9 mouse cellular contexts compared by ENCODE assay signal in the genomic region with DNA sequence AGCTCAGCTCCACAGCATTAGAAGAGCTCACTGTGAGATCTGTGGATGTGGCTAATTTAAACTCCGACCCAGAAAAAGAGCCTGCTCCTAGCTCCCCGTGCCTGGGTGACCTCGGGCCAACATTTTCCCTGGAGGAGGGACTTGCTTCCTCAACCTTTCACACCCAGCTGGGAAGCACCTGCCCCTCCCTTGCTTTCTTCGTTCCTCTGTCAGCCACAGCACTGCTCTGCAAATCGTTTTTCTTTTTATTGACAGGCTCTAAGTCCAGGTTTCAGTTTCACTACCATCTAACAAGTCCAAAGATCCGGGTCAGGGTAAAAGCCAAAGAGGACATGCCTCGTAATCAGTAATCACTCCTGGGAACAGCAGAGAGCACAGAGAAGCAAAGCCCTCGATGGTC.
DNase-seq lines count a peak whose midpoint lies in the region; ATAC-seq and TF ChIP-seq lines count a peak whose summit lies in the region.
"Had no signal": no experiment of that assay in that cellular context is flagged by ENCODE, and none has a peak within 500 bp of the region (broad histone marks: within the 10 kb centered on the region; RNA-seq: fewer than 3 reads in every experiment).

No protein-coding gene starts in this region.

- peak overlapping the region; percentile 22; the same call in 1 of the 2 replicates for H3K4me2 ChIP-seq in lung, postnatal 0 days (replicated peaks; ENCODE audit: low read depth, low read length)
- peak overlapping the region; percentile 69 for H3K4me2 ChIP-seq in heart, embryonic 12.5 days
- peak overlapping the region; percentile 39 for H3K4me2 ChIP-seq in stomach, embryonic 15.5 days

- no peak for TF ChIP-seq CTCF in lung, postnatal 0 days (IDR thresholded peaks at IDR 0.05)

- no peak overlapping the region for H3K4me3 ChIP-seq in lung, postnatal 0 days (ENCODE audit: low read depth, low read length)
- H3K4me3 ChIP-seq in heart, embryonic 12.5 days = peak overlapping the region; percentile 45
- 0 out of 2 replicates have a peak overlapping the region, but pooled peaks have one; percentile 9 for H3K4me3 ChIP-seq in stomach, embryonic 15.5 days (replicated peaks)

- no peaks in the 10 kb centered on the region for H3K36me3 ChIP-seq in lung, postnatal 0 days (ENCODE audit: insufficient read depth, low read length)
- H3K36me3 ChIP-seq in heart, embryonic 12.5 days = no peaks in the 10 kb centered on the region
- no peaks in the 10 kb centered on the region for H3K36me3 ChIP-seq in stomach, embryonic 15.5 days

- DNase-seq in lung, postnatal 0 days (ENCODE audit: low spot score) = no peak
- no peak for DNase-seq in lung, postnatal 25 days (ENCODE audit: low spot score)
- peak; percentile 64 to 69 for DNase-seq in kidney, postnatal 36 days
- no peak for DNase-seq in right cerebral cortex, postnatal 10 days (ENCODE audit: low spot score in 2 of 2)
- DNase-seq in frontal cortex, postnatal 25 days (ENCODE audit: low spot score in 2 of 2) = no peak
- DNase-seq in testis, postnatal 14 days (ENCODE audit: low spot score) = no peak

- no peak for TF ChIP-seq EP300 in lung, postnatal 0 days (IDR thresholded peaks at IDR 0.05)

- H3K27me3 ChIP-seq in lung, postnatal 0 days (replicated peaks; ENCODE audit: insufficient read depth, low read length) = no peaks in the 10 kb centered on the region
- H3K27me3 ChIP-seq in heart, embryonic 12.5 days (replicated peaks) = no peaks in the 10 kb centered on the region
- no peaks in the 10 kb centered on the region for H3K27me3 ChIP-seq in stomach, embryonic 15.5 days (replicated peaks)

- H3K9ac ChIP-seq in lung, postnatal 0 days (replicated peaks; ENCODE audit: low read depth) = no peak overlapping the region
- peak overlapping the region; percentile 65 for H3K9ac ChIP-seq in heart, embryonic 12.5 days
- H3K9ac ChIP-seq in stomach, embryonic 15.5 days = no peak overlapping the region

- no peak for ATAC-seq in lung, postnatal 0 days
- ATAC-seq in heart, embryonic 12.5 days (ENCODE audit: insufficient number of reproducible peaks, low FRiP score) = no peak
- ATAC-seq in stomach, embryonic 15.5 days (ENCODE audit: insufficient read depth, low FRiP score, low read depth) = peak; percentile 56

- no peak overlapping the region for H3K27ac ChIP-seq in lung, postnatal 0 days (ENCODE audit: low read length)
- peak overlapping the region; percentile 96 for H3K27ac ChIP-seq in heart, embryonic 12.5 days (ENCODE audit: poor library complexity, severe bottlenecking)
- H3K27ac ChIP-seq in stomach, embryonic 15.5 days = peak overlapping the region; percentile 48; the same call in 1 of the 2 replicates

- no peaks in the 10 kb centered on the region for H3K9me3 ChIP-seq in lung, postnatal 0 days (ENCODE audit: low read length)
- H3K9me3 ChIP-seq in heart, embryonic 12.5 days (replicated peaks) = no peaks in the 10 kb centered on the region
- no peaks in the 10 kb centered on the region for H3K9me3 ChIP-seq in stomach, embryonic 15.5 days
- H3K9me3 ChIP-seq: G1E had no signal

- WGBS in lung, postnatal 0 days = 23% methylated on average over 8 of the region's 8 CpGs
- WGBS in heart, embryonic 12.5 days = 21% methylated on average over 8 of the region's 8 CpGs
- 17% methylated on average over 8 of the region's 8 CpGs for WGBS in stomach, embryonic 15.5 days

- peaks cover 5% of the 10 kb centered on the region; the same call in 1 of the 2 replicates for H3K4me1 ChIP-seq in lung, postnatal 0 days (ENCODE audit: insufficient read depth, low read depth, low read length)
- H3K4me1 ChIP-seq in heart, embryonic 12.5 days (replicated peaks) = peaks cover 13% of the 10 kb centered on the region; the same call in 1 of the 2 replicates
- peaks cover 12% of the 10 kb centered on the region for H3K4me1 ChIP-seq in stomach, embryonic 15.5 days

Comparison
In these comparisons a context has a peak if more than half of its experiments do, and no peak if none do; other contexts are left out.
1. DNase-seq: peak in kidney, postnatal 36 days (2 of 2); none in lung, postnatal 0 days (single experiment), lung, postnatal 25 days (single experiment), right cerebral cortex, postnatal 10 days (0 of 2), frontal cortex, postnatal 25 days (0 of 2) and testis, postnatal 14 days (single experiment).
2. Peak in every context shown above with its lines, with median percentiles within 50 percentile points of each other: H3K4me2 ChIP-seq.